Mouse (Mus musculus): ENCODE results near the gene Dkkl1. TPM values are rescaled to one million over a fixed set of nuclear protein-coding genes. Genes with fewer than 3 reads are reported as not detected.

Gene Dkkl1
- total RNA-seq (2023), result 1 to 10 TPM; 1.0 to 1.3 TPM

GRCm38 (mm10) chr7:45211851-45212251, at the start of gene Dkkl1:
TSS of gene Dkkl1 (minus strand) at chr7:45212147.

DNA sequence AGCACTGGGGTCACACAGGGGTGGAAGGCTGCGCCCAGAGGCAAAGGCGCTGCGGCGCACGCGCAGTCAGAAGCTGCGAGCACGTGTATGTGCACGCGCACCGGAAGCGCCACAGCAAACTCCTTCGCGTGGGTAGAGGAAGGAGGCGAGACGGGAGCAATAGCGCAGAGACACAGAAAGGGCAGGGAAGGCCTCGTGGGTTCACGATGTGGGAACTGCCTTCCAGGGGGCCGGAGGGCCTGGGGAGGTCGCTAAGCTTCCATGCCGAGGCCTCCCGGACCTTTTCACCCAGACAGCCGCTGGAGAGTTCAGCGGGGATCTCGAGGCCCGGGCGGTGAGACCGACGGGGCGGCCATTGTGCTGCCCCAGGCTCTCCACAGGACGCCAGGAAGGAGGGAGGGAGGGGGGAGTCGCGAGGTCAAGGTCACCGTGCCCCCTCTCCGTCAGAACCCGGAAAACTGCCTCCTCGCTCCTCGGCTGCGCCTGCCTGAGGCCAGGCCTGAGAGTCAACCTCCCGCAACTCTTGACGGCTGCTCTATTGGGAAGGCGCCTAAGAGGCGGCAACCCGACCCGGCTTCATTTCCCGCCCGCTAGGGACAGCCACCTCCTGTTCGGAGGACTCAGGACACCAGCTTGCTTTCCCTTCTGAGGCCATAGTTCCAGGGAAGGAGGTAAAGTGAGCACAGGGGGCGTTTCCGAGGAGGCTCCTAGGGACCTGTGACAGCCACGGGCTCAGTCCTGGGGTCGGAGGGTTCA, 28.9 kb upstream of the Dkkl1 start, which contains the start of gene Slc6a16:
Gene Slc6a16, plus strand, starts transcription at position 453 of the 756 bp plus-strand sequence.

GRCm38 (mm10) chr7:45238723-45239496, 27.0 kb upstream of the Dkkl1 start, which contains the start of gene Cd37:
TSS of gene Cd37 (minus strand) at chr7:45239115.

DNA sequence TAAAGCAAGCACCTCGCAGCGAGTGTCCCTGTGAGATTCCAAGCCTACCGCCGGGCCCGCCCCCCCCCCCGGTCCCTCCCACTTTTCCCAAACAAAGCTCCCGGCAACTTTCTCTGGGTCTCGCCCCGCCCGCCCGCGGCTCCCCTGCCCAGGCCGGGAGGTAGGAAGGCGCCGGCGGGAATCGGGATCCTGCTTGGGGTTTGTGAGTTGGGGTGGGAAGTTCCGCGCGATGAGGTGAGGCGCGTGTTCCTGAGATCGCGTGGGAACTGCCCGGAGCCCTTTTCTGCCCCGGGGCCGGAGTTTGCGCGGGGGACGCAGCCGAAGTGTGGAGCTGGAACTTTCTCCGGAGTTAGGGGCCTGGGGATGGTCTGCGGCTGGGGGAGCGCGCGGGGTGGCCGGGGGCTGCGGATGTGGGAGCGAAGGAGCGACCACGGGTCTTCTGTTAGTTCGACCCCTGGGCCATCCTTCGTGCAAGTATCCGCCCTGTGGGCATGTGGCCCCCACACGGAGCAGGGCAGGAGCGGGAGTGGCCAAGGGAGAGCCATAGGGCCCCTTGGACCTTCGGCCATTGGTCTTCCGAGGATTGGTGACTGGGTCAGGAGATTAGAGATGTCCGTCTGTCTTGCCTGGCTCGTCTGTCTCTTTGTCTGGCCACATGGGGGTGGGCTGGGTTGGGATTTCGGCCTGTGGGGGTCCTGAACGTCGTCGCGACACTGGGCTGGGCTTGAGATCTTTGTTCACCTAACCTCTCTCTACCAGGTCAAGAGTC, 3.9 kb upstream of the Dkkl1 start, which contains the start of gene Tead2:
Gene Tead2, plus strand, starts transcription at position 81 of the 769 bp plus-strand sequence.

GRCm38 (mm10) chr7:45204380-45205143, 7.4 kb downstream of the Dkkl1 start, which contains the start of gene Ccdc155:
TSS of gene Ccdc155 (minus strand) at chr7:45204892.

DNA sequence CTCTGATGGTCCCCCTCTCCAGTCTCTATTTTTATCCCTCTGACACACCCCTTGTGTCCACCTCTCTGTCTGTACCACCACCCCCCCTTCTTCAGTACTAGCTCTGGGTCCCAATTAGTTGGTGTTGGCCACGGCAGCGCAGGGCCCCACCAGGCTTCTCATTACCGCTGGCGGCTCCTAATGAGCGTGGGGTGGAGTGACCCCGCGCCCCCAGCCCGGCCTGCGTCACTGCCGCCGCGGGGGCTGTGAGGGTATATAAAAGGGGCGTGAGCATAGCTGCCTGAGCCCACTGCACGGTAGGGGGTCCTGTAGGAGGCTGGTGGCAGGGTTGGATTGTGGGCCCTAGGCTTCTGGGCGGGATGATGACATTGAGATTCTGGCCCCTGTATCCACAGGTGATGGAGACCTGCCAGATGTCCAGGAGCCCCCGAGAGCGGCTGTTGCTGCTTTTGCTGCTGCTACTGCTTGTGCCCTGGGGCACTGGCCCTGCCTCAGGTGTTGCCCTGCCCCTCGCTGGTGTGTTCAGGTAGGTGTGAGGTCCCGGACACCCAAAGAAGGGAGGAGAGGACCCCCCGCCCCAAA, 31.0 kb downstream of the Dkkl1 start, which contains the start of gene Pth2:
Gene Pth2, plus strand, starts transcription at position 100 of the 582 bp plus-strand sequence.

DNA sequence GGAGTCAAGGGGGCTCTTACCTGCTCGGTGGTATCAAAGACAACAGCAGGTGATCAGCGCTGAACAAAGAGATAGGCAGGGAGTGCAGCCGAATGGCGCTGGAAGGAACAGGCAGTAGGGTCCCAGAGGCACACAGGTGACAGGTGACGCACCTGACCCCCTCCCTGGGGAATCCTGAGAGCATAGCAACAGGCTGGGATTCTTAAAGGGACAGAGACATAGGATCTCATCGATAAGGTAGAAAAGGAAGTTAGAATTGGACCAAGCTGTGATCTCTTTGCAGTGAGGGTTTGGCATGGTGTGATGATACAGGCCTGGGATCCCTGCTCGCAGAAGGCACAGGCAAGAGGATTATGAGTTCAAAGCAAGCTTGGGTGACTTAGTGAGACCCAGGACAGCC, 32.5 kb downstream of the Dkkl1 start, which contains the start of gene Gfy:
Gene Gfy, minus strand, starts transcription at position 101 of the 400 bp plus-strand sequence.

DNA sequence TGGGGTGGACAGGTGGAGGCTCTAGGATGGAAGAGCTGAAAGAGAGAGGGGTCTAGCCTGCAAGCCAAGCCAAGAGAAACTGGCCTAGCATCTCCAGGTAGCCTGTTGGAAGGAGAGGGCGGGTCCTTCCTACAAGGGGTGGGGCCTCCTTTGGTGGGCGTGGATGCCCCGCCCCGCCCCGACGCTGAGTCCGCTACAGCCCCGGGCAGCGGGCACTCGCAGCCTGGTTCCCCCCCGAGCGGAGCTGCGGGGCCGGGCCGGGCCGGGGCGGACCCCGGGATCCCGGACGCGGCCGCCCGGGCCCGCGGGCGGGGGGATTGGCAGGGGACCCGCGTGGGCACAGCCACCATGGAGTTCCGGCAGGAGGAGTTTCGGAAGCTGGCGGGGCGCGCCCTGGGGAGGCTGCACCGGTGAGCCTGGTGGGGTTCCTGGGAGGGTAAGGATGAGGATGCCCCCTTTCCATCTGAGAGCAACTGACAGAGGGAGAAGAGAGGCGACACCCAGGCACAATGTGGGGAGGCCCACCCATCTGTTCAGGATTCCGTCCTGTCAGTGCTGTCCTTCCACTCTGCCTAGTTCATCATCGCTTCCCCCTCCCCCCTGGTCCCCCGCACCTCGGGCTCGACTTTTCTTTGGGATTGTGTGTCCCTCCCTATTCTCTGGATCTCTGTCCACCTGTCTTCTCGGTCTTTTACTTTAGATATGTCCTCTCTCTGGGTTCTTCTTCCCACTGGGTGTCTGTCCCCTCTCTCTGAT, 48.0 kb downstream of the Dkkl1 start, which contains the start of gene Slc17a7:
Gene Slc17a7, plus strand, starts transcription at position 215 of the 756 bp plus-strand sequence.

Other genes starting within 250 kb of the Dkkl1 start
- under 1 TPM; 0.53 to 0.85 TPM for gene Cpt1c, start 237.3 kb downstream of the Dkkl1 start, total RNA-seq (2023)
- gene Prmt1, start 225.6 kb downstream of the Dkkl1 start, total RNA-seq (2023), result 10 to 100 TPM; 74.9 to 80.6 TPM
- 10 to 100 TPM; 63.0 to 71.9 TPM for gene Irf3, start 214.5 kb downstream of the Dkkl1 start, total RNA-seq (2023)
- 10 to 100 TPM in 1 of 2 experiments, 1 to 10 TPM in 1; 8.8 to 18.8 TPM for gene Bcl2l12, start 213.4 kb downstream of the Dkkl1 start, total RNA-seq (2023)
- gene Scaf1, start 195.8 kb downstream of the Dkkl1 start, total RNA-seq (2023), result 10 to 100 TPM; 61.1 to 62.1 TPM
- gene Rras, start 194.2 kb downstream of the Dkkl1 start, total RNA-seq (2023), result 10 to 100 TPM; 14.9 to 17.0 TPM
- gene Prr12, start 159.3 kb downstream of the Dkkl1 start, total RNA-seq (2023), result 10 to 100 TPM; 22.3 to 25.8 TPM
- gene Nosip, start 149.7 kb downstream of the Dkkl1 start, total RNA-seq (2023), result 10 to 100 TPM; 29.1 to 38.1 TPM
- 10 to 100 TPM; 17.4 to 19.6 TPM for gene Prrg2, start 149.5 kb downstream of the Dkkl1 start, total RNA-seq (2023)
- 1 to 10 TPM; 3.0 to 3.1 TPM for gene Rcn3, start 119.9 kb downstream of the Dkkl1 start, total RNA-seq (2023)
- 10 to 100 TPM; 19.0 to 24.9 TPM for gene Fcgrt, start 108.3 kb downstream of the Dkkl1 start, total RNA-seq (2023)
- gene Rps11, start 87.7 kb downstream of the Dkkl1 start, total RNA-seq (2023), result 1,000 to 10,000 TPM; 1,010 to 1,023 TPM
- 1,000 to 10,000 TPM; 1,046 to 1,214 TPM for gene Rpl13a, start 83.4 kb downstream of the Dkkl1 start, total RNA-seq (2023)
- gene Gm45713, start 75.9 kb downstream of the Dkkl1 start, total RNA-seq (2023), result not detected
- 10 to 100 TPM; 22.2 to 29.2 TPM for gene Flt3l, start 75.7 kb downstream of the Dkkl1 start, total RNA-seq (2023)
- 10 to 100 TPM; 46.2 to 47.4 TPM for gene Pih1d1, start 57.8 kb downstream of the Dkkl1 start, total RNA-seq (2023)
- gene Aldh16a1, start 57.6 kb downstream of the Dkkl1 start, total RNA-seq (2023), result 10 to 100 TPM; 82.4 to 96.0 TPM
- gene Slc17a7, start 48.2 kb downstream of the Dkkl1 start, total RNA-seq (2023), result not detected
- gene Gfy, start 32.6 kb downstream of the Dkkl1 start, total RNA-seq (2023), result not detected
- gene Pth2, start 31.2 kb downstream of the Dkkl1 start, total RNA-seq (2023), result not detected
- gene Ccdc155, start 7.3 kb downstream of the Dkkl1 start, total RNA-seq (2023), result not detected
- not detected for gene Tead2, start 3.6 kb upstream of the Dkkl1 start, total RNA-seq (2023)
- 100 to 1,000 TPM; 297 to 345 TPM for gene Cd37, start 27.0 kb upstream of the Dkkl1 start, total RNA-seq (2023)
- gene Slc6a16, start 28.9 kb upstream of the Dkkl1 start, total RNA-seq (2023), result under 1 TPM; 0.57 to 0.59 TPM
- gene Slc6a21, start 65.4 kb upstream of the Dkkl1 start, total RNA-seq (2023), result under 1 TPM in 1 of 2 experiments, not detected in 1; 0.24 TPM
- 1 to 10 TPM; 2.3 to 4.8 TPM for gene Trpm4, start 121.6 kb upstream of the Dkkl1 start, total RNA-seq (2023)
- gene Hrc, start 123.1 kb upstream of the Dkkl1 start, total RNA-seq (2023), result under 1 TPM in 1 of 2 experiments, not detected in 1; 0.68 TPM
- under 1 TPM in 1 of 2 experiments, not detected in 1; 0.31 TPM for gene Ppfia3, start 154.9 kb upstream of the Dkkl1 start, total RNA-seq (2023)
- under 1 TPM in 1 of 2 experiments, not detected in 1; 0.66 TPM for gene Lin7b, start 158.4 kb upstream of the Dkkl1 start, total RNA-seq (2023)
- gene Snrnp70, start 183.6 kb upstream of the Dkkl1 start, total RNA-seq (2023), result 100 to 1,000 TPM; 256 to 279 TPM
- not detected for gene Kcna7, start 193.5 kb upstream of the Dkkl1 start, total RNA-seq (2023)
- gene Ntf5, start 201.5 kb upstream of the Dkkl1 start, total RNA-seq (2023), result not detected
- not detected for gene Lhb, start 208.7 kb upstream of the Dkkl1 start, total RNA-seq (2023)
- gene Gys1, start 222.7 kb upstream of the Dkkl1 start, total RNA-seq (2023), result 10 to 100 TPM; 58.1 to 59.5 TPM
- gene Ruvbl2, start 225.9 kb upstream of the Dkkl1 start, total RNA-seq (2023), result 10 to 100 TPM; 39.6 to 42.2 TPM
- 1,000 to 10,000 TPM; 1,390 to 1,483 TPM for gene Ftl1, start 247.7 kb upstream of the Dkkl1 start, total RNA-seq (2023)

Data from neutrophil, adult 83 days (primary cell).